Mouse (Mus musculus) mesoderm, embryonic 11.5 days (tissue): ENCODE measurements around the gene Fgg.

Experiments used
- DNase-seq: peaks from one replicate; pipeline ENCODE4 v3.0.0-alpha.2; 2012; ENCODE audit warnings: low read depth, low spot score

The Fgg gene

DNA sequence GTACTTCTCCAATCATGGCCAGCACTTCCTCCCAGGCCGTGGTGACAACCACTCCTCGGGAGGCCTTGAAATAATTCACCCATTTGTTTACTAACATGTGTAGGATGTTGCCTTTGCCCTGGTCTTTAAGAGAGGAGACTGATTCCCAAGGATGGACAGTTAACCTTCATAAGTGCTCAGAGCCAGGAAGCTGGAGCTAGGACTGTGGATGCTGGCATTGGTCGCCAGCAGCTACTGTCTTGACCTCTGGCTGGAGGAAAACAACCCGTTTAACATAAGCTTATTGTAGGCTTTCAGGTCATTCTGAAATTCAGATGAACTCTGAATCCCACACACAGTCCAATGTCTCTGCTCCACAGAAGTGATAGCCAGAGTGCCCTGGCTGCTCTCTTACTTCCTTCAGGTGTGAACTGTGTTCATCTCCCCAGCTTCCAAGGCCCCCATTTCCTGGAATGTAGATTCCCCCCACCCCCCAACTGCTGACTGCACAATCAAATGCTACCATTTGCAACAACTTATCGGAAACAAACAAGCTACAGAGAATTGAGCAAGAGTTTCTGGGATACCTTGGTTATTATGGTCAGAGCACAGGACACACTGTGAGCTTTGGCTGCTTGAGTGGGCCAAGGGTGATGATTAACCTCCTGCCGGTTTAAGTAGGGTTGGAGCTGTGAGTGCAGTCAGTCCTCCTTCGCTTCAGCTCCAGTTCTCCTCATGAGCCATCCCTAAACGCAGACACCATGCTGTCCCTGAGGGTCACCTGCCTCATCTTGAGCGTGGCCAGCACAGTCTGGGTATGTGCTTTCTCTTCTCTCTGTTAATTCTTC, 18.2 kb downstream of the Fgg start, which contains the start of gene Fga:
Fga (plus strand) TSS at position 602 of the 827 bp plus-strand sequence.
- no peak for DNase-seq

DNA sequence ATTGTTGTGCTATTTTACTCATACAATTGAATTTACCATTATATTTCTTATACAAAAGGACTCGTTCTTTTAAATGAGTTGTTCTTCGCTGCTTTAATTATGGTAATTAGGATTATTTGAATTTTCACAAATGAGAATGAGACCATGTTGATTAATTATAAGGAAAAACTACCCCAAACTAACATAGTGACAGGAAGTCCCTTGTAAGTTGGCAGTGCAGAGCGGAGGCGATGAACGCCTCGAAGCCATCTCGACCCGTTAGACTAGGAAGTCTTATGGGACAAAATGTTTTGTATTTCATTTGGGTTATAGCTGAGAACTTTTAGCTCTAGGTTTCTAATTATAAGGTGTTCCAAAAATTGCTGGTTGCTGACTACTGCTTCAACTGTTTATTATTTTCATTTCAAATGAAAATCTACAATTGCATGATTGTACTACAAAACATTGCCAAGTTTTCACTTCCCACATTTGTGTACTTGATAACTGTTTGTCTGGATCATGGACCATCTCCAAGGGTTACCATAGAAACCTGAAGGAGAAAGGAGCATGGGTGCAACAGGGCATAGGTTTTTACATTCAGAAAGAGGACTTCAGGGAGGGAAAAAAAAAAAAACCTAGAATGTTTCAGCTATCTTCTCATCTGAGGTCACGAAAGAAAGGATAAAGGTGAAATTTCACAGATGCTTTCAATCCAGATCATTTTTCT, 20.2 kb downstream of the Fgg start:
- DNase-seq: no peak

DNA sequence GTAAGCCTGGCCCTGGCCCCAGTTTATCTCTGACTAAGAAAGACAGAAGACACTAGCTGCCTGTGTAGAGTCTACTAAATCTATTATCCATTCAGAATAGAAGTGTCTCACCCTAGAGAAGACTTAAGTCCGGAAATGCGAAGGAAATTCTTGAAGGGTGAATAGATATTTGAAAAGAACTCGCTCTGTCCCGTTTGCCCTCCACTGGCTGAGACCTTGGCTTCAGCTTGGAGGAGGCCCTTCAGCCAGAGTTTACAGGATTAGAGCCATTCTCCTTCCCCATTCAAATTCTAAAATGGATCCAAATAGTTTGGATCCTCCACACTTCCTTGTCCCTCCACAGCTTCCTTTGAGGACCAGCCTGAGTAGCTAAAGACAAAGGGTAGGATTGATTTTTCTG, 22.8 kb downstream of the Fgg start:
- no peak for DNase-seq

DNA sequence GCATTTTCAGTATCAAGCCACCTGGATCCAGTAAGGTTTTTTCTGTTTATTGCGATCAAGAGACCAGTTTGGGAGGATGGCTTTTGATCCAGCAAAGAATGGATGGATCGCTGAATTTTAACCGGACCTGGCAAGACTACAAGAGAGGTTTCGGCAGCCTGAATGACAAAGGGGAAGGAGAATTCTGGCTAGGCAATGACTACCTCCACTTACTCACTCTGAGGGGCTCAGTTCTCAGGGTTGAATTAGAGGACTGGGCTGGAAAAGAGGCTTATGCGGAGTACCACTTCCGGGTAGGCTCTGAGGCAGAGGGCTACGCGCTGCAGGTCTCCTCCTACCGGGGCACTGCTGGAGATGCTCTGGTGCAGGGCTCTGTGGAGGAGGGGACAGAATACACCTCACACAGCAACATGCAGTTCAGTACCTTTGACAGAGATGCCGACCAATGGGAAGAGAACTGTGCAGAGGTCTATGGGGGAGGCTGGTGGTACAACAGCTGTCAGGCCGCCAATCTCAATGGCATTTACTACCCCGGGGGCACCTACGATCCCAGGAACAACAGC, 25.3 kb downstream of the Fgg start:
- no peak for DNase-seq

DNA sequence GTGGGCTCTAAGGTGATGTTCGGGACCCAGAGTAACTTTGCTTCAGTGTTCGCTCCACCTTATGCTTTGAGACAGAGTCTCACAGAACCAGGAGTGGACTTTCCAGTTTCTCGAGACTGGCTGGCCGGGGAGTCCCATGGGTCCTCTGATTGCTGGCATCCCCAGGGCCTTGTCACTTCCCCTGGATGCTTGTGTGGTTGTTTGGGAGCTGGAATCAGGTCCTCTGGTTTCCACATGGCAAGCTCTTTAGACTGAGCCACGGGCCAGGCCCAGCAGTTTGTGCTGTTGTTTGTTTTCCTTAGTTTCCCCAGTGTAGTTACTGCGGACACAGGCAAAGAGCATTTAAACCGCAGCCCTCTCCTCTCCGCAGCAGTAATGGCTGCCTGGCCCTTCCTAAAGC, 26.3 kb downstream of the Fgg start:
- no peak for DNase-seq

DNA sequence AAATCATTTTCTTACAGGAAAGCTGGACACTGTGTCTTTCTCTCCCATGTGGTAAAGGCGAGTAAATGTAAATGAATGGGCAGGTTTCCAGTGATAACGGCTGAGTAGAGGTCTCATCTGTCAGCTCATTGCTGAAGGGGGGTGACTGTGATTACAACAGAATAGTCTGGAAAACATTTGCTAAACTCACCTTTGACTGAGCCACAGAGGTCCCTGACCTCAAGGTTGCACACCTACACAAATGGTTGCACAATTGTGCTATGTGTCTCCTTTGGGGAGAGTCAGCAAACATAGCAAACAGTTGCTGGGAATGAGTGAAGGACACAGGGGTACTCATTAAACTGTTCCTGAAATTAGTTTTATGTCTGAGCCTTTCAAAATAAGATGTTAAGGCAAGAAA, 31.3 kb downstream of the Fgg start:
- no peak for DNase-seq

DNA sequence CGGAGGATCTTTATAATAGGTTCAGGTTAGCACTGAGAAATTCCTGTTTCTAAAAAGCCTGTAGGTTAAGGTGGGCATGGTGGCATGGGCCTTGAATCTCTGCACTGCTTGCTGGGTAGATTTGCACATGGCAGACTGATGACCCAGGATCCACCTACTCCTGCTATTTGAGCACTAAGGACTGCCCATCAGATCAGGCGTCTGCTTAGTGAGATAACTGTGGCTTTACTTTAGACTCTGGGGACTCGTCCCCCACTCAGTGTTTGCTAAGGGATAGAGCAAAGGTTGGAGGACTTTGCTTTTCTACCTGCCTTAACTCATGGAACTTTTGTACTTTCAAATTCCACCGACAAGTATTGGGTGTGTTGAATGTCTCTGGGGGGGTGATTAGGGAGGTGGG, 32.1 kb downstream of the Fgg start:
- no peak for DNase-seq

DNA sequence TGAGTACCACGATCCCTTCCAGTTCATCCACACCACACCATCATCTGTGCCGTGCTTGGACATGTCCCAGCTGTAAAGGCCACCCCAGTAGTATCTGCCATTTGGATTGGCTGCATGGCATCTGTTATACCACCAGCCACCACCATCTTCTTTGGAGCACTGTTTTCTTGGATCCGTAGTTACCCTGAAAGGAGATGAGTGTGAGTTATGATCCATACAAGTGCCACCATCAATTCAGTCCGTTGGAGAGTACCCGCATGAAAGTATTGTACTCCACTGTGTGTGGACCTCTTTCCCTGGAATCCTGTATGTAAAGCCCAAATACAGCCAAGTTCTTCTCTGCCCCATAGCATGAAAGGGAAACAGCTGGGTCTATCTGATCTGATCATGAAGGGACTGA, 34.9 kb downstream of the Fgg start:
- DNase-seq: no peak

DNA sequence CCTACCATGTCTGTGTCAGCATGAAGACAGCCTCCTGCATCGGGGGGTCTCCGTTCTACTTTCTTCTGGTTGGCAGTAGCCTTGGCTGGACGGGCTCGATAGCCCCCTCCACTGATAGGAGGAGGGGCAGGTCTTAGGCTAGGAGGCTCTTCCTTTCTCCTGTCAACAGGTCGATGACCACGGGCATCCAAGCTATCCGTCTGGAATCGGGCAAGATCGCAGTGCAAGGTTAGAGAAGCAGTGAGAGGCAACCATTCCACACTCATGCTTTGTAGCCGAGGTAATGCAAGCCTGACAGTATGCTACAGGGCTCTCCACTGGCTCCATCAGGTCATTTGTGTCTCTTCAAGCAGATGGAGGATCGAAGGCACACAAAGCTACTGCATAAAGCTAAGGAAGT, 39.1 kb downstream of the Fgg start:
- DNase-seq: no peak

DNA sequence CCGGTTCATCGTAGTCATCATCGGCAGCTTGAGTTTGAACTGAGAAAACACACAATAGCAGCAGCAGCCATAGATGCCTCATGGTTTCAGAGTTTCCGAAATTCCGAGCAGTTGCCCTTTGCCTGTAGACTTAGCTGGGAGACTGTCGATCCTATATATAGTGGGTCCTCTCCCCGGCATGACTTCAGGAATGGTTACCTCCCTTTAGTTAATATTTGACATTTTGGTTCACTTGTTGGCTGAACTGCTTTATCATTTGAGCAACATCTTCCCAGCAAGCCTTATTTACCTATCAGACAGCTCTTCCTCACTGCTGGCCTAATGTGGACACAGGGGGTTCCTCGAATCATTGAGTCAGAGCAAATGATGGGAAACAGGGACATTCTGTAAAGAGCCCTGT, 42.2 kb downstream of the Fgg start, which contains the start of gene Fgb:
Fgb (minus strand) TSS at position 184 of the 400 bp plus-strand sequence.
- no peak for DNase-seq

DNA sequence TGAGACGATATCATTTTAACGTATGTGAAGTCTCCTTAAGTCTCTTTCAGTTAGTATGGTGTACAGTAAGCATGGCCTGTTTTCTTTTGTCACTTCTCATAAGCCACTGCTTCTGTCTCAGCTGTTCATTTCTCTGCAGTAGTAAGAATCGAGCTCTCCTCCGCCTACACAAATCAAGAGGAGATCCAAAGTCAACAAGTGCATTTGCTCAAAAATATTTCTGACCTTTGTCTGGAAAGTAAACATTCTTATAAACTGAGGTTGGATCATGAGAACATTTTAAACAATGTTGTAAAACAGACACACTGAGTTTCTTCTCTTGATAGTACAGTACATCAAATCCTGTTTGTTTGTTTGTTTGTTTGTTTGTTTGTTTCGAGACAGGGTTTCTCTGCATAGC, 43.1 kb downstream of the Fgg start:
- DNase-seq: no peak

DNA sequence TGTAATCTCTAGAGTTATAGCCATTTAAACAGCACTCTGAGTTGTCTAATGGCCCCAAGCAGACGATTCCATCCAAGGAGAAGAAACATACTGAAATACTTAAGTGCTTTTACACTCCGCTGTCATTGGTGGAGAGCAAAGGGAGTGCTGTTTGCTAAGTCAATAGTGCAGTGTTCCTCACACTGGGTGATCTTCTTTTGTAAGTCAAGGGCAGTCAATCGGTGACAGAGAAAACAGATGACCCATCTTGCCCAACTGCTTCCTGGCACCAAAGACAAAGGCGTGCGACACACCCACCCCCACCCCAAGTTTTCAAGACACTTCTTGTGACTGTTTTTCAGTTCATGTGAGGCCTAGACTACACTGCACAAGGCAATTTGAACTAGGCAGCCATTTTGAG, 44.6 kb downstream of the Fgg start:
- DNase-seq: no peak

DNA sequence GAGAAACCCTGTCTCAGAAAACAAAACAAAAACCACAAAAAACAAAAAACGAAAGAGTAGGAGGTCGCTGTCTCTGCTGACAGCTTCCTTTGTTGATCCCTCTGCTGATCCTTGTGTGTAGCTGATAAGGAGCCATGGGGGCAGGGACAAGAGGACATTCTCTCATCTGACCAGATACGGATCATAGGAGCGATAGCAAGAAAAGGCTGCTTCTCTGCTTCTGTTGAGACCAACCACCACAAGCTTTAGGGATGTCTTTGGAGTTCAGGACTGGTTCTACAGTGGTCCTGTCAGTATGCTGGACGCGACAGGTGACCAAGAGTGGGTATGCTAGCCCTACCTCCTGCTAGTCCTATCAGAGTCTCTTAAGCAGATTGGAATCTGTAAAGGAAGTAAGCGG, 45.6 kb downstream of the Fgg start:
- no peak for DNase-seq

DNA sequence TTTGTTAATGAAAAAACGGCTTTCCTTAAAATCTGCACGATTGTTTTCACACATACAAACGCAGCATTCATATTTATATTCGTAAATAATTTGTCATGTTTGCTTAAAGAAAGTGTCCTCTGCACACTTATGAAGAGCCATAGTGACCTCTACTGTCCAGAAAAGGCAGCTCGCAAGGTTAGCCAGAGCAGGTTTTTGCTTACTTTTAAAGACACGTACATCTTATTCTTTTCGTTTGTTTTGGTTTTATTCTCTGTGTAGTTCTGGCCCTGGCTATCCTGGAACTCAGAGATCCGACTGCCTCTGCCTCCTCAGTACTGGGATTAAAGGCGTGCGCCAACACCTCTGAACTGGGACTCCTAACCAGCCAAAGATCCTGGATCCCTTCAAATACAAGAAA, 46.2 kb downstream of the Fgg start:
- peak; percentile 18 for DNase-seq

DNA sequence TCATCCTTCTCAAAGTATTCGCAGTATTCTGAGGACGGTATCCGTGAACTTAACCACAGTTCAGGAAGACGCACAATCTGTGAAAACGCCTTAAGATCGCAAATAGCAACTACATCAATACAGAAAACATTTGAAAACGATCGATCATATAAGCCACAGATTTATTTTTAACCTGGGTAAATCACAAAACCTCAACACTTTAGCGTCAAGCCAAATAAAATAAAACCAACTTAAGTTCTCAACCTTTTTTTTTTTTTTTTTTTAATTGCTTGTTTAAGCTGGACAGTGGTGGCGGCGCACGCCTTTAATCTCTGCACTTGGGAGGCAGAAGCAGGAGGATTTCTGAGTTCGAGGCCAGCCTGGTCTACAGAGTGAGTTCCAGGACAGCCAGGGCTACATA, 47.2 kb downstream of the Fgg start:
- DNase-seq: no peak

DNA sequence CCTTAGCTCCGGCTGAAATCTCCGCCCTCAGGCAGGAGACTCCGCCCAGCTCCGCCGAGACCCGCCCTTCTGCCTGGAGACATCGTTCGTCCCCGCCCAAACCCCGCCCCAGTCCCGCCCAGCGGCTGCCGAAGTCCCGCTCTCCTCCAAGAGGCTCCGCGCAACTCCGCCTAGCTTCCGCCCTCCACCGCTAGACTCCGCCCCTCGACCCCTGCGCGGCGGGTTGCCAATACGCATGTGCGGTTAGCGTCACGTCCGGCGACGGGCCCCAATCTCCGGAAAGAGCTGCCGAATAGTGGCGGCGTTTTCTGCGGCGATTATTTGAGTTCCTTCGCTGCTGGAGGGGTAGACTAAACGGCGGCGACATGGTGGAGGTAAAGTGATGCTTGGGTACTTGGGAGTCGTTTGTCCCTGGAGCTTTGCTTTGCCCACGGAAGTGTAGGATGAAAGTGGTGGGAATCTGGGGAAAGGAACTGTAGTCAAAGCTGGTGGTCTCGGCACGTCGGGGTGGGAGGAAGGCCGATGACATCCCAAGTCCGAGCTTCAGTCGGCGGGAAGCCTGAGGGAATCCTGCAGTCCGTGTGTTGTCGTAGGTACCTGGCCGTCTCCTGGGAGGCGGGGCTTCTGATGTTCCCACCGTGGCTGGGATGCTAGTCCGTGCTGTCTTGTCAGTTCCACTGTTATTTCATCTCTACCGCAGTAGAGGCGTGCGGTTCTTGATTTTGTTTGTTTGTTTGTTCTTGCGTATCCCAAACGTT, 47.9 kb downstream of the Fgg start, which contains the start of gene Plrg1:
Plrg1 (plus strand) TSS at position 242 of the 758 bp plus-strand sequence.
- DNase-seq: peak; percentile 98

DNA sequence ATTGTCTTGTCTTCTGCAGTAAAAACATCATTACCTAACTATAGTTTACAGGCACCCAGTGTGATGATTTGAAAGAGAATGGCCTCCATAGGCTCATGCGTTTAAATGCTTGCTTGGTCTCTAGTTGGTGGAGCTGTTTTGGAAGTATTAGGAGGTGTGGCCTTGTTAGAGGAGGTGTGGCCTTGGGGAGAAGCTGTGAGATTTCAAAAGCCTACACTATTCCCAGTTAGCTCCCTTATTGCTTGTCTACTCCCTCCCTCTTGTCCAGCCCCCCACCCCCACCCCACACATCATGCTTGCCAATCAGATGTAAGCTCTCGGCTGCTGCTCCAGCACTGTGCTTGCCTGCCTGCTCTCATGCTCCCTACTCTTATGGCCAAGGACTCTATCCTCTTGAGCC, 49.5 kb downstream of the Fgg start:
- no peak for DNase-seq
